Mouse (Mus musculus): Measurements from ENCODE around the gene Tcf20.
"Not testable (repeated sequence)": the region's sequence is repeated elsewhere in the genome, so short reads cannot be mapped to it uniquely, and the experiment has no call there.

Tcf20 gene

GRCm38 (mm10) chr15:82795936-82796440 is 191.7 kb downstream of the Tcf20 start:
- no peak for DNase-seq

GRCm38 (mm10) chr15:82794277-82794676 is 193.4 kb downstream of the Tcf20 start, which contains the start of gene Cyp2d26:
Gene Cyp2d26, minus strand, starts transcription at chr15:82794294.
- DNase-seq = no peak

GRCm38 (mm10) chr15:82793868-82794267 is 193.8 kb downstream of the Tcf20 start:
- DNase-seq = no peak

GRCm38 (mm10) chr15:82793454-82793853 is 194.2 kb downstream of the Tcf20 start:
- no peak for DNase-seq

- no peak for DNase-seq
Observed at GRCm38 (mm10) chr15:82792566-82792965, 195.1 kb downstream of the Tcf20 start.

- DNase-seq = no peak
Observed at GRCm38 (mm10) chr15:82784581-82784980, 203.1 kb downstream of the Tcf20 start.

GRCm38 (mm10) chr15:82783800-82784199 is 203.9 kb downstream of the Tcf20 start:
- DNase-seq = no peak

- DNase-seq = not testable (repeated sequence)
Observed at GRCm38 (mm10) chr15:82777856-82778255, 209.8 kb downstream of the Tcf20 start.

GRCm38 (mm10) chr15:82765943-82766342 is 221.7 kb downstream of the Tcf20 start:
- no peak for DNase-seq

- DNase-seq = no peak
Observed at GRCm38 (mm10) chr15:82764881-82765280, 222.8 kb downstream of the Tcf20 start.

GRCm38 (mm10) chr15:82763631-82764420 is 223.8 kb downstream of the Tcf20 start, which contains the start of gene Cyp2d40:
Gene Cyp2d40, minus strand, starts transcription at chr15:82764183.
- DNase-seq = no peak

All from thymus, postnatal 25 days (tissue).